Mouse (Mus musculus): ENCODE data around the gene P3h3. TPM values are rescaled to one million over a fixed set of nuclear protein-coding genes. Genes with fewer than 3 reads are reported as not detected.
"Not testable (repeated sequence)": the region's sequence is repeated elsewhere in the genome, so short reads cannot be mapped to it uniquely, and the experiment has no call there.

Gene P3h3
- polyA plus RNA-seq, 1 experiment, result 123 TPM

DNA sequence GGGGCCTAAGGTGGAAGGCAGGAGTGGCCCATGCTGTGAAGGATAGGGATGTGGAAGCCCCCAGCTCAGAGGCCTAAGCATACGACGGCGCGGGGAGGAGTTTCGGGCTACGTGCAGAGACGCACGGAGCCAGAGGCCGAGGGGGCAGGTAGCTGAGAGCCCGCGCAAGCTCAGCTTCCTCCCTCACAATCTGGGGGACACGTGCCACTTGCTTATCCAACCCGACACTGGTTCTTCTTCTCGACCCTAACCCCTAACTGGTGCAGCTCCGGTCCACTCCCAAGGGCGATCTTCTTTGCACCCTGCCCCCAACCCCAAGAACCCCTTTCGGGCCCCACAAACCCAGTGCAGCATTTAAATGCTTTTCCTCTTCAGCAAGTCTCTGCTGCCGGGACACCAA, 44.1 kb downstream of the P3h3 start:
- DNase-seq (ENCODE audit: low read depth), result peak; percentile 90
- TF ChIP-seq POLR2A (IDR thresholded peaks at IDR 0.05; ENCODE audit: borderline replicate concordance, extremely low read depth, insufficient read depth, insufficient read length, poor library complexity, severe bottlenecking), result peak; percentile 28; the same call in 1 of the 2 replicates
- TF ChIP-seq CTCF (IDR thresholded peaks at IDR 0.05; ENCODE audit: borderline replicate concordance, extremely low read depth, insufficient read depth, insufficient read length), result no peak

DNA sequence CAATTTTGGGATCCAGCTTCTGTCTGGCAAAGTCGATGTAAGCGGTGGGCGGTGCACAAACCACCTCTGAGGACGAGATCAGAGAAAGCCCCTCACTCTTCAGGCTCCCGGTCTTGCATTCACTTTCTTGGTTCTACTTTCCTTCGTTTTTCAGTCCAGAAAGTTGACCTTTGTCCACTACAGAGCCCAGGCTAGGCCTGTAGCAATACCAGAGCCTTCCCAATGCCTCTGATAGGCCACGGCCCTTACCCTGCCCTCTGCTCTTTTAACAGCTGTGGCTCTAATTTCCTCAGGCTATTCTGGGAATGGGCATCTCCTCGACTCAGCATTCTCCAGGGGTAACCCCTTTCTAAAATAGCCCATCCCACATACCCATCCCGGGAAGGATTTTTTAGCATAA, 44.7 kb downstream of the P3h3 start:
- TF ChIP-seq CTCF (IDR thresholded peaks at IDR 0.05; ENCODE audit: borderline replicate concordance, extremely low read depth, insufficient read depth, insufficient read length) (no peak), POLR2A (IDR thresholded peaks at IDR 0.05; ENCODE audit: borderline replicate concordance, extremely low read depth, insufficient read depth, insufficient read length, poor library complexity, severe bottlenecking) (no peak)
- no peak for DNase-seq (ENCODE audit: low read depth)

DNA sequence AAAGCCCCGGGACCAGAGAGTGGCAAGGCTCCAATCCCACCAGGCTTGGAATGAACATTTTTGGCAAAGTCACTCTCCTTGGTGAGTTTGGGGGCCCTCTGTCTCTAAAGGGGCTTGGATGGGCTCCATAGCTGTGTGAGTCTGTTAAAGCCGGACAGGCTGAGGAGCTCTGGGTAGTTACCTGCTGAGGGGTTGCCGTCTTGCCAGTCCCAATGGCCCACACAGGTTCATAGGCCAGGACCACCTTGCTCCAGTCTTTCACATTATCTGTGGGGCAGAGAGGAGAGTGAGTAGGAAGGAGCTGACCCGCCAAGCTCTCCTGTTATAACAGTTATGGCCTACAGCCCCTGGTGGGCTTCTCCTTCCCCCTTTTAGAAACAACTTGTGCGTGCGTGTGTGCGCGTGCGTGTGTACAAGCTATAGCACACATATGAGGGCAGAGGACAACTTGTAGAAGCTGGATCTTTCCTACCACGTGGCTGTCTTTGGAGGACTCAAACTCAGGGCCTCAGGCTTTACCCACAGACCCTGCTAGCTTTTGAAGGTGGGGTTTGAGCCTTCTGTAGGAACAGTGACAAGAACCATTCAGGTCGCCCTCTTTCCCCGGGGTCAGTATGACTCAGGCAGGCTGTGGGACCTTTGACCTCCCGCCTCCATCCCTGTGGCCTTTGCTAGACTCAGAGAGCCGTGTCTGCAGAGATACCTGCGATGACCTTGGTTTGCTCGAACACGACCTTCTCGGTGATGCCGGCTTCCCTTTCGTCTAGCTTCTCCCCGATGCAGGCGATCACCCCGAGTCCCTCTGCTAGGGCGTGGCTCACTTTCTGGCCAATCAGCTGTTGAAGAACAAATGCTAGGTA, 45.6 kb downstream of the P3h3 start:
- no peak for TF ChIP-seq POLR2A (IDR thresholded peaks at IDR 0.05; ENCODE audit: borderline replicate concordance, extremely low read depth, insufficient read depth, insufficient read length, poor library complexity, severe bottlenecking)
- no peak for TF ChIP-seq CTCF (IDR thresholded peaks at IDR 0.05; ENCODE audit: borderline replicate concordance, extremely low read depth, insufficient read depth, insufficient read length)
- no peak for DNase-seq (ENCODE audit: low read depth)

DNA sequence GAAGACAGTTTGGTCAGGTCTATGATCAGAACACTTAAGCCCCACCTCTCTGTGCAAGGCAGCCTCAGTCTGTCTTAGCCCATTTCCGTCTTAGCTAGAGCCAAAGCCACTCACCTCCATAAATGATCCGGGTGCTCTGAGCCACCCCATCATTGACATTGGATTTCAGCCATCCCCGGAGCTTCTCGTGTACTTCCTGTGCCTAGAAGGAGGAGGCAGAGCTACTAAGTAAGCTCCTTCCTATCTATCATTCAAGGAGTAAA, 46.2 kb downstream of the P3h3 start:
- no peak for DNase-seq (ENCODE audit: low read depth)
- no peak for TF ChIP-seq CTCF (IDR thresholded peaks at IDR 0.05; ENCODE audit: borderline replicate concordance, extremely low read depth, insufficient read depth, insufficient read length)
- TF ChIP-seq POLR2A (IDR thresholded peaks at IDR 0.05; ENCODE audit: borderline replicate concordance, extremely low read depth, insufficient read depth, insufficient read length, poor library complexity, severe bottlenecking), result no peak

DNA sequence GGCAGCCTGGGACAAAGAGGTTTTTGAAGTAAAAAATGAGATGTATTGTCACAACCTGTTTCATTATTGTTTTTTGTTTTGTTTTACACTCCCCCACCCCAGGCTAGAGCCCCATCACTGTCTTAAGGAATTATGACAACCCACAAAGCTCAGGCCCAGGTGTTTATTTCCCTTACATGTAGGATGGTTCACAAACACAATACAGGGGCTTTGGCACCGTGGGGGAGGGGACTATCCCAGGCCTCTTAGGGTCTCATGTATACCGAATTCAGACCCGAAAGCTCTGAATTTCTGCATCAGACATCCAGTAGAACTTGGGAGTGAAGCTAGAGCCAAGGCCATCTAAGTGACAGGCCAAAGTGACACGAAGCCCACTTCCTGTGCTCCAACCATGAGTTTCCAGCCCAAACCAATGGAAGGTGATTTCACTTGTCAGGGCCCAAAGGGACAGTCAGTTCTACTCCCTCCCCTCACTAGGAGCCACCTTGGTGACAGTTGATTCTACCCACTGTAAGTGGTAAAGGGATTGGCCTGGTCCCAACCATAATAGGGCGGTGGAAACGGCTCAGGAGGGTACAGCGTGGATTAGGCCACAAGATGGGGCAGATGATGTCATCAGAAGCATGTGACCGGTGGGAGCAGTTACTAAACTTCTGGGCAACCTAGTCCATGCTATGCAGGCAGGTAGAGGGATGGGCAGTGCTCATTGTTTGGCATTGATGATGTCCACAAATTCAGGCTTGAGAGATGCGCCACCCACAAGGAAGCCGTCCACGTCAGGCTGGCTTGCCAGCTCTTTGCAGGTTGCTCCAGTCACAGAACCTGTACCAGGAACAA, 46.8 kb downstream of the P3h3 start:
- not testable (repeated sequence) for DNase-seq (ENCODE audit: low read depth)

DNA sequence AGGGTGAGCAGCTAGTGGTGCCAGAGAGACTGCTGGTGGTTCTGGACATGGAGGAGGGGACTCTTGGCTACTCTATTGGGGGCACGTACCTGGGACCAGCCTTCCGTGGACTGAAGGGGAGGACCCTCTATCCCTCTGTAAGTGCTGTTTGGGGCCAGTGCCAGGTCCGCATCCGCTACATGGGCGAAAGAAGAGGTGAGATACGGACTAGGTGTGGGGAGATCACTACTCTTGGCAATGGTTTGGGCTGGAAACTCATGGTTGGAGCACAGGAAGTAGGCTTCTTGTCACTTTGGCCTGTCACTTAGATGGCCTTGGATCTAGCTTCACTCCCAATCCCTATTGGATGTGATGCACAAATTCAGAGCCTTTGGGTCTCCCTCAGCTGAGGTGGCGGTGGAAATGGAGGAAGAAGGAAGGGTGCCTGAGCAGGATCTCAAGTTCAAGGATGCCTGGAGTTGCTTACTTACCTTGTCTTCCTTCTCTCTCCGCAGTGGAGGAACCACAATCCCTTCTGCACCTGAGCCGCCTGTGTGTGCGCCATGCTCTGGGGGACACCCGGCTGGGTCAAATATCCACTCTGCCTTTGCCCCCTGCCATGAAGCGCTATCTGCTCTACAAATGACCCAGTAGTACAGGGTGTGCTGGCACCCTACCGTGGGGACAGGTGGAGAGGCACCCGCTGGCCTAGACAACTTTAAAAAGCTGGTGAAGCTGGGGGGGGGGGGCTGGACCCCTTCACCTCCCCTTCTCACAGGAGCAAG, 47.6 kb downstream of the P3h3 start:
- no peak for TF ChIP-seq POLR2A (IDR thresholded peaks at IDR 0.05; ENCODE audit: borderline replicate concordance, extremely low read depth, insufficient read depth, insufficient read length, poor library complexity, severe bottlenecking)
- no peak for TF ChIP-seq CTCF (IDR thresholded peaks at IDR 0.05; ENCODE audit: borderline replicate concordance, extremely low read depth, insufficient read depth, insufficient read length)
- no peak for DNase-seq (ENCODE audit: low read depth)

DNA sequence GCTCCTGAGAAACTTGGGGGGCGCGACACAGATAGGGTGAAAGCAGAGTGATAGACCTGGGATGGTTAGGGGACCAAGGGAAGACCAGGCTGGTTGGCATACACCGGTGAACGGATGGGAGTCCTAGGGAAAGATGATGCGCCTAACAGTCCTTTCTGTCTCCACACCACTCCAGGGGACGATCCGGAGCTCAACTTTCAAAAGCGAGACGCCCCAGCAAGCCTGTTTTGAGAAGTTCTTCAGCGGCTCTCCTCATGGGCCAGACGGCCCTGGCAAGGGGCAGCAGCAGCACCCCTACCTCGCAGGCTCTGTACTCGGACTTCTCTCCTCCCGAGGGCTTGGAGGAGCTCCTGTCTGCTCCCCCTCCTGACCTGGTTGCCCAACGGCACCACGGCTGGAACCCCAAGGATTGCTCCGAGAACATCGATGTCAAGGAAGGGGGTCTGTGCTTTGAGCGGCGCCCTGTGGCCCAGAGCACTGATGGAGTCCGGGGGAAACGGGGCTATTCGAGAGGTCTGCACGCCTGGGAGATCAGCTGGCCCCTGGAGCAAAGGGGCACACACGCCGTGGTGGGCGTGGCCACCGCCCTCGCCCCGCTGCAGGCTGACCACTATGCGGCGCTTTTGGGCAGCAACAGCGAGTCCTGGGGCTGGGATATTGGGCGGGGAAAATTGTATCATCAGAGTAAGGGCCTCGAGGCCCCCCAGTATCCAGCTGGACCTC, 48.3 kb downstream of the P3h3 start:
- TF ChIP-seq POLR2A (IDR thresholded peaks at IDR 0.05; ENCODE audit: borderline replicate concordance, extremely low read depth, insufficient read depth, insufficient read length, poor library complexity, severe bottlenecking), result no peak
- peak; percentile 67 for TF ChIP-seq CTCF (IDR thresholded peaks at IDR 0.05; ENCODE audit: borderline replicate concordance, extremely low read depth, insufficient read depth, insufficient read length)

DNA sequence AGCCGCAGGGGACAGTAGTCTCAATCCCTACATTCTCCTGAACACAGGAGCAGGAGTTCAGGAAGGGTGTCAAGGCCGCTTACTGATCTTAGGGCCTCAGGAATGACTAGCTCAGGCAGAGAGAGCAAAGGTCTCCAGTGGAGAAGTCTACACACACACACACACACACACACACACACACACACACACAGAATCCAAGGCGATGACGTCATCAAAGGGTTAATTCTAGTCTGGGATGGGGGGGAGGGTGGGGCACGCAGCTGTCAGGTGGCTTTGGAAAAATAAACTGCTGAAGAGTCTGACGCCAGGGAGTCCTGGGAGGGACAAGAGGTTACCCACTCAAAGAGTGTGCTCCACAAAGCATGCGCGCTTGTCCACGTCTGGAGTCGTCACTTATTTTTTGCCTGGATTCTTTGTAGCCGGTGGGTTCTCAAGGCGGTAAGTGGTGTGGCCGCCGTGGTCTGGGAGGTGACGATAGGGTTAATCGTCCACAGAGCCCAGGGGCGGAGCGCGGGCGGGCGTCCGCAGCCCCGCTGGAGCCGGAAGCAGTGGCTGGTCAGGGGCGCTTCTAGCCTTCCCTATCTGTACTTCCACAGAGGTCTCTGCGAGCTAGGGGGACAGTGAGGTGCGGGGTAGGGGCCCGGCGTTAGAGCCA, 49.1 kb downstream of the P3h3 start, which contains the start of gene Spsb2:
TSS of gene Spsb2 (plus strand) at position 304 of the 655 bp plus-strand sequence.
- peak; percentile 70 for DNase-seq (ENCODE audit: low read depth)
- TF ChIP-seq POLR2A (IDR thresholded peaks at IDR 0.05; ENCODE audit: borderline replicate concordance, extremely low read depth, insufficient read depth, insufficient read length, poor library complexity, severe bottlenecking) (no peak), CTCF (IDR thresholded peaks at IDR 0.05; ENCODE audit: borderline replicate concordance, extremely low read depth, insufficient read depth, insufficient read length) (no peak)

More for the DNA sequence above, 48.3 kb downstream of the P3h3 start:
- DNase-seq (ENCODE audit: low read depth), result peak; percentile 82

DNA sequence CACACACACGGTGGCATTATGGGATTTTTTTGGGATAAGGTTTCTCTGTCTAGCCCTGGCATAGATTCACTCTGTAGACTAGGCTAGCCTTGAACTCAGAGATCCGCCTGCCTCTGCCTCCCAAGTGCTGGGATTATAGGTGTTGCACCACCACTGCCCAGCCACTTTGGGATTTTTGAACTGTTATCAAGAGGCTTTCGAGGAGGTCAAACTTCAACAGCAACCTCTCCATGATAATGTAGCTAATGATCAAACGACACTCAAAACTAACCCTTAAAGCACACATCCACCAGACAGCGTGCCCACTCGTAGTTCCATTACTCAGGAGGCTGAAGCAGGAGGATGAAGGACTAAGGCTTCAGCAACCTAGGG, 49.6 kb downstream of the P3h3 start:
- TF ChIP-seq CTCF (IDR thresholded peaks at IDR 0.05; ENCODE audit: borderline replicate concordance, extremely low read depth, insufficient read depth, insufficient read length), result no peak
- TF ChIP-seq POLR2A (IDR thresholded peaks at IDR 0.05; ENCODE audit: borderline replicate concordance, extremely low read depth, insufficient read depth, insufficient read length, poor library complexity, severe bottlenecking), result no peak
- no peak for DNase-seq (ENCODE audit: low read depth)

DNA sequence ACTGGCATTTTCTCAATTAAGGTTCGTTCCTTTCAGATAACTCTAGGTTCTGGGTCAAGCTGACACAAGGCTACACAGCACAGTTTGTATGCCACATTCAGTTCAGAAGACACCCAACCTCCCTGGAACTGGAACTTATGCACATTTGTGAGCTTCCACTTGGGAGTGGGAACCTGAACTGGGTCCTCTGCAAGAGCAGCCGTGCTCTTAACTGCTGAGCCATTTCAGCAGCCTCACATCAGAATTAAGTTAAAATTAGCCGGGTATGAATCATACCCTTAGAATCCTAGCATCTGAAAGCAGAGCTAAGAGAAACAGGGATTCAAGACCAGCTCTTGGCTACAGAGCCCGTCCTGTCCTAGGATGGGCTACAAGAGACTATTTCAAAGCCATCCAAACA, 50.2 kb downstream of the P3h3 start:
- DNase-seq (ENCODE audit: low read depth), result no peak
- TF ChIP-seq POLR2A (IDR thresholded peaks at IDR 0.05; ENCODE audit: borderline replicate concordance, extremely low read depth, insufficient read depth, insufficient read length, poor library complexity, severe bottlenecking), result no peak
- TF ChIP-seq CTCF (IDR thresholded peaks at IDR 0.05; ENCODE audit: borderline replicate concordance, extremely low read depth, insufficient read depth, insufficient read length), result no peak

Measured in brain, embryonic 14.5 days (tissue).